In the genomic region with DNA sequence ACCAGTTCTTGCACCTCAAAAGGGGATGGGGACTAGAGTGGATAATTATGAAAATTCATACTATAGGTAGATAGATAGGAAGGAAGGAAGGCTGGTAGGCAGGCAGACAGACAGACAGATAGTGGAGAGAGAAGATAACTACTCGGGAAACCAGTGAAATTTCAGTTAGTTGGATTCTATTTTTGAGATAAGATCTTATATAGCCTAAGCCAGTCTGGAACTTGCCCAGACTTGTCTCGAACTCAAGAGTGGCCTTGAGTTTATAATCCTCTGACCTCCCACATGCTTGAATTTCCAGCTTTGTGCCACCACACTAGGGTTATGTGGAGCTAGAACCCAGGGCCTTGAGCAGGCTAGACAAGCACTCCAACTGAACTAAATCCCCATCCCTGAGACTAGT, we compare ENCODE assay signal across 17 mouse cellular contexts. TPM values are rescaled to one million over a fixed set of nuclear protein-coding genes. Genes with fewer than 3 reads are reported as not detected.
"Had no signal": no experiment of that assay in that cellular context is flagged by ENCODE, and none has a peak within 500 bp of the region (broad histone marks: within the 10 kb centered on the region; RNA-seq: fewer than 3 reads in every experiment).

No protein-coding gene starts in this region.

- DNase-seq: kidney, adult 9 months; kidney, postnatal 14 days; layer of hippocampus, adult 9-11 months; liver, embryonic 13.5 days; lung, adult 2 months; lung, postnatal 14 days; lung, postnatal 4 days; right cerebral cortex, adult 18-20 months; right cerebral cortex, postnatal 14 days; right cerebral cortex, postnatal 4 days; thymus, postnatal 25 days had no signal

- H3K27me3 ChIP-seq: liver, embryonic 13.5 days; midbrain, embryonic 12.5 days; midbrain, embryonic 15.5 days had no signal

- ATAC-seq: midbrain, embryonic 15.5 days had no signal

- H3K9ac ChIP-seq: liver, embryonic 13.5 days; midbrain, embryonic 12.5 days; midbrain, embryonic 15.5 days had no signal

- H3K4me3 ChIP-seq: layer of hippocampus, adult 2 months; liver, embryonic 13.5 days; midbrain, embryonic 12.5 days; midbrain, embryonic 15.5 days; myocyte had no signal

- H3K4me1 ChIP-seq: midbrain, embryonic 12.5 days; midbrain, embryonic 15.5 days had no signal

- H3K27ac ChIP-seq: layer of hippocampus, adult 2 months; liver, embryonic 13.5 days; midbrain, embryonic 12.5 days; midbrain, embryonic 15.5 days; stomach, postnatal 0 days had no signal

- H3K4me2 ChIP-seq: liver, embryonic 13.5 days; midbrain, embryonic 12.5 days; midbrain, embryonic 15.5 days had no signal

- H3K9me3 ChIP-seq: midbrain, embryonic 12.5 days; midbrain, embryonic 15.5 days had no signal

RNA-seq across cellular contexts. Expression of a gene that starts 26.3 kb away (rescaled TPM):
- total RNA-seq: monocyte, adult 5-6 weeks had no signal
